Mouse (Mus musculus) neutrophil, adult 65 days (primary cell): ENCODE data around the gene Pomp. TPM values are rescaled to one million over a fixed set of nuclear protein-coding genes. Genes with fewer than 3 reads are reported as not detected.

Experiments
- total RNA-seq: library from RNA; stranded (reverse); gene quantifications from 2 replicates; pipeline ENCODE4 v1.2.4, GENCODE M21; 2023

Gene Pomp
- 62.0 and 102 TPM in 2 replicates for total RNA-seq

GRCm38 (mm10) chr5:147860449-147861261 lies at the start of gene Pomp:
TSS of gene Pomp (plus strand) at chr5:147860461.

DNA sequence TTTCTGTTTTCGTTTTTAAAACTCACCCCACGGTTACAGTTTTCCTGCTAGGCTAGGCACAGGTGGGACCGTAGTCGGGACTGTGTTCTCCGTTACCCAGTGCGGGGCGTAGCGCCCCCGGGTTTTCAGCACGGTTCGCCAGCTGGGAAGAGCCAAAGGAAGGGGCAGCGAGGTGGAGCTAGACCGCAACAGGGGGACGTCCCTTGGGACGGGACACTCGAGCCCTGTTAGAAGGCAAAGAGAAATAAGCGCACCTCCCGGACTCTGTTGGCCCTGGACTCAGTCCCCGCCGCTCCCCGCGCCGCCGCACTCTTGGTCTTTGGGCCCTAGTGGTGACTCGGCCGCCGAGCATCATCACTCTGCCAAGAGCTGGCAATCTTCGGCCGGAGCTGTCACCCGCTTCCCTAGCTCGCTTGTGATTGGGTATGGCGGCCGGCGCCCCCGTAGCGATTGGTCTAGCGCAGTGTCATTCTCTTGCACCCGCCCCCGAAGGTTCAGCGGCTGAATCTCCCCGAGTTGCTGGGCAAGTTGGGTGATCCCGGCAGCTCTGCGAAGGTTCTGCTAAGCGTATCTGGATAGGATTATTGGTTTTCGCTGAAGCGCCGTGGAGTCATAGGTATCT lies 34.3 kb downstream of the Pomp start, which contains the start of gene Slc46a3:
Gene Slc46a3, minus strand, starts transcription at position 361 of the 622 bp plus-strand sequence.

Other genes with a start within 250 kb of the Pomp start
- gene Flt1, start 134.4 kb upstream of the Pomp start, total RNA-seq, result 0.93 and 1.1 TPM in 2 replicates
- gene Slc46a3, start 34.4 kb downstream of the Pomp start, total RNA-seq, result 4.6 and 7.4 TPM in 2 replicates
- gene Mtus2, start 96.9 kb downstream of the Pomp start, total RNA-seq, result 0.13 and 0.20 TPM in 2 replicates